Mouse (Mus musculus): Measurements from ENCODE around the gene Gm49318.
"Not testable (repeated sequence)": the region's sequence is repeated elsewhere in the genome, so short reads cannot be mapped to it uniquely, and the experiment has no call there.

Gm49318 gene

GRCm38 (mm10) chr9:22070791-22071573 is at the start of gene Gm49318, which contains the start of gene Zfp653:
Gene Gm49318 (minus strand): TSS chr9:22071259.
Gene Zfp653 (minus strand): TSS chr9:22071376.
- DNase-seq, result peak; percentile 99

GRCm38 (mm10) chr9:22119543-22119942 is 48.5 kb upstream of the Gm49318 start:
- DNase-seq, result no peak

- peak; percentile 55 for DNase-seq
Measured at GRCm38 (mm10) chr9:22117754-22118456, 46.8 kb upstream of the Gm49318 start.

- DNase-seq, result peak; percentile 91
Measured at GRCm38 (mm10) chr9:22116740-22117426, 45.8 kb upstream of the Gm49318 start, which contains the start of gene Elof1. Gene Elof1 (minus strand): TSS chr9:22117172.

- DNase-seq, result no peak
Measured at GRCm38 (mm10) chr9:22116086-22116485, 45.0 kb upstream of the Gm49318 start.

- DNase-seq, result no peak
Measured at GRCm38 (mm10) chr9:22115635-22116034, 44.6 kb upstream of the Gm49318 start.

- DNase-seq, result no peak
Measured at GRCm38 (mm10) chr9:22108194-22108593, 37.1 kb upstream of the Gm49318 start.

- no peak for DNase-seq
Measured at GRCm38 (mm10) chr9:22099922-22100321, 28.9 kb upstream of the Gm49318 start.

- no peak for DNase-seq
Measured at GRCm38 (mm10) chr9:22098993-22099696, 28.1 kb upstream of the Gm49318 start, which contains the start of gene Cnn1. Gene Cnn1 (plus strand): TSS chr9:22099216.

GRCm38 (mm10) chr9:22095854-22096307 is 24.8 kb upstream of the Gm49318 start:
- peak; percentile 79 for DNase-seq

GRCm38 (mm10) chr9:22092746-22093145 is 21.7 kb upstream of the Gm49318 start:
- no peak for DNase-seq

- DNase-seq, result no peak
Measured at GRCm38 (mm10) chr9:22089986-22090385, 18.9 kb upstream of the Gm49318 start.

GRCm38 (mm10) chr9:22089281-22089680 is 18.2 kb upstream of the Gm49318 start:
- no peak for DNase-seq

GRCm38 (mm10) chr9:22087034-22087618 is 16.1 kb upstream of the Gm49318 start:
- no peak for DNase-seq

- DNase-seq, result no peak
Measured at GRCm38 (mm10) chr9:22086012-22086411, 15.0 kb upstream of the Gm49318 start.

- DNase-seq, result peak; percentile 89
Measured at GRCm38 (mm10) chr9:22085022-22085834, 14.2 kb upstream of the Gm49318 start, which contains the start of gene Ecsit. Gene Ecsit (minus strand): TSS chr9:22085438.

GRCm38 (mm10) chr9:22084667-22085021 is 13.6 kb upstream of the Gm49318 start:
- no peak for DNase-seq

- no peak for DNase-seq
Measured at GRCm38 (mm10) chr9:22076223-22076622, 5.2 kb upstream of the Gm49318 start.

GRCm38 (mm10) chr9:22075778-22076177 is 4.7 kb upstream of the Gm49318 start:
- DNase-seq, result not testable (repeated sequence)

GRCm38 (mm10) chr9:22072276-22072675 is 1.2 kb upstream of the Gm49318 start:
- no peak for DNase-seq

GRCm38 (mm10) chr9:22069881-22070553 is 1.0 kb downstream of the Gm49318 start:
- DNase-seq, result no peak

Measured in right cerebral cortex, postnatal 14 days (tissue).